Mouse (Mus musculus) spleen, embryonic (tissue): Measurements from ENCODE around the gene Clec1b.

Experiments used
- CTCF ChIA-PET: fragments of 350-600 bp; sonication (Branson Sonifier 250); formaldehyde crosslinking; loops from one replicate; lab custom pipeline; 2022; lab: Charles Lee

Clec1b gene

GRCm38 (mm10) chr6:129407324-129407723, 10.2 kb downstream of the Clec1b start:
- CTCF ChIA-PET: interaction anchor here (0.5 kb wide), 1 partner anchor 25 kb away, joined by 3 read pairs; no protein-coding TSS in a partner anchor

- CTCF ChIA-PET: interaction anchor here (0.5 kb wide), 1 partner anchor 165 kb away, joined by 15 read pairs; no protein-coding TSS in a partner anchor
These were observed 11.5 kb downstream of the Clec1b start, which contains the start of gene Clec9a for GRCm38 (mm10) chr6:129408562-129408961. Gene Clec9a (plus strand): TSS chr6:129408862.

- CTCF ChIA-PET: no interaction called here
These were observed 17.1 kb downstream of the Clec1b start for GRCm38 (mm10) chr6:129414177-129414576.

- CTCF ChIA-PET: interaction anchor here (0.6 kb wide), 1 partner anchor 31 kb away, joined by 8 read pairs; no protein-coding TSS in a partner anchor
These were observed 25.2 kb downstream of the Clec1b start for GRCm38 (mm10) chr6:129422311-129422710.

GRCm38 (mm10) chr6:129423040-129423733, 26.1 kb downstream of the Clec1b start:
- CTCF ChIA-PET: interaction anchor here (0.6 to 1.2 kb wide), 3 partner anchors 12 to 94 kb away, joined by 3 to 8 read pairs (median 3); no protein-coding TSS in a partner anchor

GRCm38 (mm10) chr6:129423734-129424072, 26.6 kb downstream of the Clec1b start:
- CTCF ChIA-PET: interaction anchor here (0.8 to 1.2 kb wide), 2 partner anchors 12 to 94 kb away, joined by 3 read pairs; no protein-coding TSS in a partner anchor

- CTCF ChIA-PET: interaction anchor here (0.6 kb wide), 1 partner anchor 140 kb away, joined by 3 read pairs; no protein-coding TSS in a partner anchor
These were observed 28.1 kb downstream of the Clec1b start for GRCm38 (mm10) chr6:129425217-129425616.

- CTCF ChIA-PET: interaction anchor here (0.8 kb wide), 1 partner anchor 36 kb away, joined by 3 read pairs; no protein-coding TSS in a partner anchor
These were observed 28.7 kb downstream of the Clec1b start for GRCm38 (mm10) chr6:129425812-129426211.

- CTCF ChIA-PET: no interaction called here
These were observed 30.2 kb downstream of the Clec1b start for GRCm38 (mm10) chr6:129427281-129427680.

GRCm38 (mm10) chr6:129434239-129434638, 37.1 kb downstream of the Clec1b start:
- CTCF ChIA-PET: no interaction called here

GRCm38 (mm10) chr6:129436025-129436424, 38.9 kb downstream of the Clec1b start:
- CTCF ChIA-PET: no interaction called here

GRCm38 (mm10) chr6:129438033-129438432, 40.9 kb downstream of the Clec1b start:
- CTCF ChIA-PET: no interaction called here

GRCm38 (mm10) chr6:129449743-129450142, 52.6 kb downstream of the Clec1b start:
- CTCF ChIA-PET: no interaction called here

- CTCF ChIA-PET: no interaction called here
These were observed 54.4 kb downstream of the Clec1b start, which contains the start of gene Clec1a for GRCm38 (mm10) chr6:129451411-129452039. Gene Clec1a (minus strand): TSS chr6:129452000.
